Mouse (Mus musculus) lung, postnatal 0 days (tissue): ENCODE measurements at regions not wholly inside any gene's neighbourhood (a gene's known extent, or its start where the extent isn't known, plus 50 kb on each side); places are given as distances from the start of the nearest gene placed in this dataset.

Experiments
- ATAC-seq: fragments of 200-750 bp; cut with Nextera tagmentation; 2 replicates; pipeline ENCODE4 v1.8.0; 2017; ENCODE audit warnings: moderate library complexity
- DNase-seq: peaks from one replicate; pipeline ENCODE4 v3.0.0-alpha.2; 2016; ENCODE audit warnings: low spot score
- H3K27ac ChIP-seq: fragments of 300-500 bp; sonication (generic); 2 replicates; pipeline ENCODE4 v1.5.1; 2014; ENCODE audit warnings: antibody characterized with exemption, mild to moderate bottlenecking, low read length, mixed read lengths
- H3K27me3 ChIP-seq: fragments of 300-500 bp; sonication (generic); replicated peaks from 2 replicates; pipeline ENCODE4 v1.6.1; 2014; ENCODE audit warnings: low read length, mixed read lengths; ENCODE audit not compliant: insufficient read depth
- H3K36me3 ChIP-seq: fragments of 300-500 bp; sonication (generic); 2 replicates; pipeline ENCODE4 v1.6.1; 2014; ENCODE audit warnings: low read length, mixed read lengths; ENCODE audit not compliant: insufficient read depth
- H3K4me1 ChIP-seq: fragments of 300-500 bp; sonication (generic); 2 replicates; pipeline ENCODE4 v1.6.1; 2014; ENCODE audit warnings: antibody characterized with exemption, low read depth, low read length, mixed read lengths; ENCODE audit not compliant: insufficient read depth
- H3K4me2 ChIP-seq: fragments of 300-500 bp; sonication (generic); replicated peaks from 2 replicates; pipeline ENCODE4 v1.6.1; 2014; ENCODE audit warnings: low read depth, mild to moderate bottlenecking, low read length, moderate library complexity, mixed read lengths
- H3K4me3 ChIP-seq: fragments of 300-500 bp; sonication (generic); 2 replicates; pipeline ENCODE4 v1.5.1; 2014; ENCODE audit warnings: low read depth, low read length
- H3K9ac ChIP-seq: fragments of 300-500 bp; sonication (generic); replicated peaks from 2 replicates; pipeline ENCODE4 v1.6.1; 2014; ENCODE audit warnings: low read depth, mild to moderate bottlenecking
- H3K9me3 ChIP-seq: fragments of 300-500 bp; sonication (generic); 2 replicates; pipeline ENCODE4 v1.6.1; 2016; ENCODE audit warnings: low read length, mixed read lengths
- CTCF ChIP-seq: IDR thresholded peaks from 2 replicates; pipeline ENCODE4 v1.5.1; 2016; ENCODE audit warnings: antibody characterized with exemption, mild to moderate bottlenecking
- EP300 ChIP-seq: IDR thresholded peaks from 2 replicates; pipeline ENCODE4 v1.6.1; 2016; ENCODE audit warnings: antibody characterized with exemption, mild to moderate bottlenecking, control low read depth
- WGBS: fragments of 180-500 bp; shearing (Covaris S2); extraction: QIAGEN DNeasy Blood & Tissue Kit; methylation state at CpG from one replicate; pipeline ENCODE4 v1.1.7; 2014; 5-methylcytosine and 5-hydroxymethylcytosine counted together

- Histone ChIP-seq H3K4me3 (no peak overlapping the region), H3K9ac (no peak overlapping the region), H3K27me3 (no peaks in the 10 kb centered on the region), H3K9me3 (no peaks in the 10 kb centered on the region), H3K27ac (no peak overlapping the region), H3K4me2 (no peak overlapping the region), H3K36me3 (no peaks in the 10 kb centered on the region), H3K4me1 (no peaks in the 10 kb centered on the region)
- TF ChIP-seq CTCF, result no peak
- DNase-seq (no peak), ATAC-seq (no peak)
- WGBS, result 84% methylated on average over 2 of the region's 2 CpGs
These were observed 432.3 kb downstream of the Flrt2 start for GRCm38 (mm10) chr12:96124156-96124931.

DNA sequence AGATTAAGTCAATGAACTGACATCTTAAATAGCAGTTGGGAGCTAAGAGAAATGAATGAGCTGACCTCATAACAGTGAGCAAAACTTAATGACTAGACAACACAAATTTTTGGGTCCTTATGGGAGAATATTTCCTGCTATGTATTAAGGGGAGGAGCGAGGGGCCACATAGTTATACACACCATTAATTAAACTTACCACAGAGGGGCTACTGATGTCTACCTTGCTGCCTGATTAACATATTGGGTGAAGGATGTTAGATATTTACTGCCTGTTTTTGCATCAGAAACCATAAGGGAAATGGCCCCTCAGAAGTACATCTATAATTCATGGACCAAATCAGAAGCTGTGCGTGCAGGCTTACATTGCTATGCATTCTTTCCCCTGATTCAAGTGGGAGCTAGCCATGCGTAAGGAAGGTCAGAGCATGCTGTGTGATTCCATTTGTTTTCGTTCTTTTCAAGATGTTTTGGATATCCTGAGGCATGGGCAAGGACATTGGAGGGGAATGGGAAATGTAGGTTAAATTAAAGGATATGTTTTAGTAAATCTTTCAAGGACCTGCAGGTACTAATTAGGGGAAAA lies 437.9 kb downstream of the Flrt2 start:
- Histone ChIP-seq H3K4me1 (no peaks in the 10 kb centered on the region), H3K36me3 (no peaks in the 10 kb centered on the region), H3K9ac (no peak overlapping the region), H3K27ac (no peak overlapping the region), H3K9me3 (no peaks in the 10 kb centered on the region), H3K27me3 (no peaks in the 10 kb centered on the region), H3K4me2 (no peak overlapping the region), H3K4me3 (no peak overlapping the region)
- DNase-seq, result no peak
- 85% methylated on average over 4 of the region's 4 CpGs for WGBS
- no peak for ATAC-seq
- TF ChIP-seq EP300 (no peak), CTCF (no peak)

DNA sequence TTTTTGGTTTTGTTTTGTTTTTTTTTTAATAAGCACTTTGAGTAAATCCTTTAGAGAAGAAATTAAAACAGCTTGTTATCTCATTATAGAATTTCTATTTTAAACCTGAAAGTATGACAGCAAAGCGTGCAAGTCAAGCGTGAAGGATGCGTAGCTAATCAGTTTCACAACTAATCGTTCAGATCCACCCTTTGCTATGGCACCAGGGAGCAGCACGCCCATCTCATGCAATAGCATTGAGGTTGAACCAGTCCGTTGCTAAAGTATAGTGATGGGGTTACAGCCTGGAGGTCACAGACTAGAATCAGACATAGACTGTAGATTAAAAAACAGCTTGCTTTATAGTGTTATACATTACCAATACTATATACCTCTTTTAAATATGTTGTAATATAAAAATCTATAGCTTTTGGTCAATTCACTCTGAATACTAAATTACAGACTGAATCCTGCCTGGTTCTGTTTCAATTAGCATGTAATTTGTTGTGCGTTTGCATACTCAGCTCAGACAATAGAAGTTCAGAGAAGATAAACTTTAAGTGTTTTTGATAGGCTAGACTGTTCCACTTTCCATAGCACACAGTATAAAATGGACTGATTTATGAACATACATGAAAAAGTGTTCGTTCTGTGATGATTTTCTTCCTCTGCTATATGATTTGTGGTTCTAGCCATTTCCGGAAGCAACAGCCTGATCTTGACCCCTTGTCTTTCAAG lies 438.9 kb downstream of the Flrt2 start:
- DNase-seq, result no peak
- H3K4me1 ChIP-seq, result no peaks in the 10 kb centered on the region
- H3K4me3 ChIP-seq, result no peak overlapping the region
- TF ChIP-seq EP300 (no peak), CTCF (no peak)
- H3K4me2 ChIP-seq, result no peak overlapping the region
- WGBS, result 81% methylated on average over 9 of the region's 9 CpGs
- H3K9me3 ChIP-seq, result no peaks in the 10 kb centered on the region
- H3K9ac ChIP-seq, result no peak overlapping the region
- H3K27me3 ChIP-seq, result no peaks in the 10 kb centered on the region
- H3K27ac ChIP-seq, result no peak overlapping the region
- no peaks in the 10 kb centered on the region for H3K36me3 ChIP-seq
- no peak for ATAC-seq

DNA sequence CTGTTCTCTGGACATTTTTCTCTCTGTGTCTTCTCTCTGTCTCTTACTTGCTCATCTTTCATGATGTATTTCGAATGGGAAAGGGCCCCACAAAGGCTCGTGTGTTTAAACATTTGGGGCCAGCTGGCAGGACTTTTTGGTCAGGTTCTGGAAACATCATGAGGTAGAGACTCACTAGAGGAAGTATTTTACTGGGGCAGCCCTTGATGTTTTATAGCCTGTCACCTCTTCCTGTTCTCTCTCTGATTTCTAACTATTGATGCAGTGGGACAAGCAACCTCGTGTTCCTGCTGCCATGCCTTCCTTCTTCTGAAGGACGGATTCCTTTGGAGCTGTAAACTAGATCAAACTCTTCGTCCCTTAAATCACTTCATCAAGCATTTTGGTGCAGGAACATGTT lies 442.1 kb downstream of the Flrt2 start:
- H3K36me3 ChIP-seq, result no peaks in the 10 kb centered on the region
- ATAC-seq (no peak), DNase-seq (no peak)
- H3K4me3 ChIP-seq, result no peak overlapping the region
- H3K9ac ChIP-seq, result no peak overlapping the region
- 39% methylated on average over 5 of the region's 5 CpGs for WGBS
- no peak overlapping the region for H3K27ac ChIP-seq
- no peaks in the 10 kb centered on the region for H3K4me1 ChIP-seq
- H3K4me2 ChIP-seq, result no peak overlapping the region
- TF ChIP-seq CTCF, result no peak
- TF ChIP-seq EP300, result no peak
- H3K9me3 ChIP-seq, result no peaks in the 10 kb centered on the region
- no peaks in the 10 kb centered on the region for H3K27me3 ChIP-seq

GRCm38 (mm10) chr12:96141748-96142147 lies 449.7 kb downstream of the Flrt2 start:
- DNase-seq (no peak), ATAC-seq (no peak)
- no peak for TF ChIP-seq CTCF
- TF ChIP-seq EP300, result no peak
- Histone ChIP-seq H3K9ac (no peak overlapping the region), H3K36me3 (no peaks in the 10 kb centered on the region), H3K4me1 (no peaks in the 10 kb centered on the region), H3K27ac (no peak overlapping the region), H3K27me3 (no peaks in the 10 kb centered on the region), H3K9me3 (no peaks in the 10 kb centered on the region), H3K4me2 (no peak overlapping the region), H3K4me3 (no peak overlapping the region)
- 70% methylated on average over 2 of the region's 2 CpGs for WGBS

DNA sequence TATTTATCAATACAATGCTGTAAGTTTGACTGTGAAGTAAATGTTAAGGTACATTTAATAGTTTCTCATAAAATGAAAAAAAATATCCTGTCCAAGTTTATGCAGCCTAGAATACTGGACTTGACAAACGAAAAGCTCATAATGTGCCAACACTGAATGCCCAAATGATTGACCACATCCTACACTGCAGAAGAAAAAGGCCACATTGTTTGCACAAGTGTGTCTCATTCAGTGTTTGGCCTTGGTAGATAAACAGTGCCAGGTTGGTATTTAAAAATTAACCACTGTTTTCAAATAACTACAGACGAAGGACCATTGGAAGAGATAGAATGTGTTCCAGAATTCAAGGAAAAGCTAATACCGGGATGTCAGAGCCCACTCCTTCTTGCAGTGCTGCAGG lies 462.1 kb downstream of the Flrt2 start:
- WGBS, result 64% methylated on average over 3 of the region's 3 CpGs
- no peak for TF ChIP-seq CTCF
- TF ChIP-seq EP300, result no peak

More for the DNA sequence above, 462.1 kb downstream of the Flrt2 start:
- Histone ChIP-seq H3K4me3 (no peak overlapping the region), H3K27me3 (no peaks in the 10 kb centered on the region), H3K27ac (no peak overlapping the region), H3K36me3 (no peaks in the 10 kb centered on the region), H3K4me1 (no peaks in the 10 kb centered on the region), H3K4me2 (no peak overlapping the region), H3K9ac (no peak overlapping the region), H3K9me3 (no peaks in the 10 kb centered on the region)
- no peak for ATAC-seq
- DNase-seq, result no peak
